Mouse (Mus musculus): ENCODE measurements around the gene Pop7. TPM values are rescaled to one million over a fixed set of nuclear protein-coding genes. Genes with fewer than 3 reads are reported as not detected.

The Pop7 gene
- polyA plus RNA-seq, 1 experiment from 2014 or later: 87.0 TPM

DNA sequence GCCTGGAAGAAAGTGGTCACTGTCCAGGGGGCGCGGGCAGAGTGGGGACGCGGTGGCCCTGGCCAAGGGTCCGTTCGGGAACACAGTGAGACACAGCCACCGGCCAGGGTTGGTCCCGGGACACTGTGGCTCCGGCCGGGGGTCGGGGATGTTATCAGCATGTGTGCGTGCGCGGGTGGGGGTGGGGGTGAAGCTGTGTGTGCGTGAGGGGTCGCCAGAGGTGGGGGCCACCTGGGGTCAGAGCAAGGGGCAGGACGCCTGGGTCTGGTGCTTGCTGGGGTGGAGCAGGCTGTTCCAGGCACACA is 16.5 kb downstream of the Pop7 start:
- Histone ChIP-seq H3K36me3 (ENCODE audit: control insufficient read depth, insufficient read depth, low read length) (no peaks in the 10 kb centered on the region), H3K4me2 (ENCODE audit: low read length) (peak overlapping the region; percentile 35), H3K27me3 (replicated peaks; ENCODE audit: control insufficient read depth, insufficient read depth, low read length) (peaks cover 15% of the 10 kb centered on the region), H3K9ac (ENCODE audit: low read depth, low read length) (peak overlapping the region; percentile 5; the same call in 1 of the 2 replicates), H3K9me3 (ENCODE audit: control insufficient read depth, low read length) (no peaks in the 10 kb centered on the region), H3K4me3 (ENCODE audit: low read length) (peak overlapping the region; percentile 8), H3K27ac (ENCODE audit: low read depth, low read length) (no peak overlapping the region), H3K4me1 (ENCODE audit: control insufficient read depth, insufficient read depth, low read depth, low read length) (peaks cover 9% of the 10 kb centered on the region)
- WGBS: under 1% methylated on average over 17 of the region's 17 CpGs
- no peak for ATAC-seq

DNA sequence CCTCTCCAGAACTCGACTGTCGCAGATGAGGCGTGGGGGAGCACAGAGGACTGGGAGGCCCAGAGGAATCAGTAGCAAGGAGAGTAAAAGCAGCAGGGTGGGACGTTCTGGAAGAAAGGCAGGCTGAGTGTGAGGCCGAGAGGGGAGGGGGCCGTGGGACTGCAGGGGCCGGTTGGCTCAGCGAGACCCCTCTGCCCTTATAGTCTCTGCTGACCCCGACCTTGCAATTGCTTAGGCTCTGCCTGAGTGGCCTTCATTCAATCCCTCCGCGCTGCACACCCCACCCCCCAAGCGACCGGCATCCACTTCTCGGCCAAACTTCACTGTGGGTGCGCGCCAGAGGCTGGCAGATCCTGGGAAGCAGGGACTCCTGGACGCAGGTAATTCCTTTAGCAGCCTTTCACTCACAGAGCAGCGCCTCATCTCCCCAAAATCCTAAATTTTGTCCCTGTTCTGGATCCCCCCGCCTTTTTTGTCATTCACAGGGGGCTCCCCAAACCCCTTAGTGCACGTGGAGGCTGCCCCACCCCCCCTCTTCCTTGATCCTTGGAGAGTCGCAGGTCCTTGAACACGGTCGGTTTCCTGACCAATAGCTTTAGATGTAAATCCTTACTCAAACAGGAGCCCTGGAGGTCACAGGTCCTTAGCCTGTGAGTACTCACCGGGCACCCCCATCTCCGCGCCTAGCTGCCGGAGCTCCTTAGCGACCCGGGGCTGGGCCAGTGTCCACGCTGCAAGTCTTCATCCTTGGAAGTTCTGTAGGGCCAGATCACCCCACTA is 17.1 kb downstream of the Pop7 start:
- WGBS: 4% methylated on average over 30 of the region's 30 CpGs
- peaks cover 9% of the 10 kb centered on the region for H3K4me1 ChIP-seq (ENCODE audit: control insufficient read depth, insufficient read depth, low read depth, low read length)
- H3K36me3 ChIP-seq (ENCODE audit: control insufficient read depth, insufficient read depth, low read length): no peaks in the 10 kb centered on the region
- peak overlapping the region; percentile 8; the same call in 1 of the 2 replicates for H3K4me3 ChIP-seq (ENCODE audit: low read length)
- peaks cover 15% of the 10 kb centered on the region for H3K27me3 ChIP-seq (replicated peaks; ENCODE audit: control insufficient read depth, insufficient read depth, low read length)
- no peaks in the 10 kb centered on the region for H3K9me3 ChIP-seq (ENCODE audit: control insufficient read depth, low read length)
- H3K9ac ChIP-seq (ENCODE audit: low read depth, low read length): peak overlapping the region; percentile 5
- peak overlapping the region; percentile 35 for H3K4me2 ChIP-seq (ENCODE audit: low read length)
- no peak overlapping the region for H3K27ac ChIP-seq (ENCODE audit: low read depth, low read length)
- ATAC-seq: no peak

DNA sequence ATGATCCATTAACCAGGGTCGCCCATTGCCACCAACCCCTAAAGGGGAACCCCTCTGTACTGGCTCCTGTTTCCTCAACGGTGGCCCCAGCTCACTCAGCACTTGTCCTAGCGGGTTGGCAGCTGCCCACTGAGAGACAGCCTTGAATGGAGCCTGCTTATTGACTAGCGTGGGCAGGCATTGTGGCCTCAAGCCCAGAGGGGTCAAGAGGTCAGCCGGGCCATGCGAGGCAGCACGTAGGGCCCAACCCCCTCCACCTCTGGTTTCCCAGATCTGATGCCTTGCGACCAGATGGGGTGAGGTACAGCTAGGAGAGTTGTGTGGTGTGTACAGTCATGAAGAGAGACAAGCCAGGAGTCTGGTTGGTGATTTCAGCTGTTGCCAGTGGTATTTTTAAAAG is 20.4 kb downstream of the Pop7 start:
- 14% methylated on average over 8 of the region's 8 CpGs for WGBS
- H3K9me3 ChIP-seq (ENCODE audit: control insufficient read depth, low read length): no peaks in the 10 kb centered on the region
- no peak overlapping the region for H3K4me2 ChIP-seq (ENCODE audit: low read length)
- H3K36me3 ChIP-seq (ENCODE audit: control insufficient read depth, insufficient read depth, low read length): no peaks in the 10 kb centered on the region
- H3K4me3 ChIP-seq (ENCODE audit: low read length): no peak overlapping the region
- peaks cover 9% of the 10 kb centered on the region for H3K4me1 ChIP-seq (ENCODE audit: control insufficient read depth, insufficient read depth, low read depth, low read length)
- no peak overlapping the region for H3K27ac ChIP-seq (ENCODE audit: low read depth, low read length)
- peaks cover 15% of the 10 kb centered on the region for H3K27me3 ChIP-seq (replicated peaks; ENCODE audit: control insufficient read depth, insufficient read depth, low read length)
- no peak overlapping the region; the same call in 1 of the 2 replicates for H3K9ac ChIP-seq (ENCODE audit: low read depth, low read length)
- no peak for ATAC-seq

DNA sequence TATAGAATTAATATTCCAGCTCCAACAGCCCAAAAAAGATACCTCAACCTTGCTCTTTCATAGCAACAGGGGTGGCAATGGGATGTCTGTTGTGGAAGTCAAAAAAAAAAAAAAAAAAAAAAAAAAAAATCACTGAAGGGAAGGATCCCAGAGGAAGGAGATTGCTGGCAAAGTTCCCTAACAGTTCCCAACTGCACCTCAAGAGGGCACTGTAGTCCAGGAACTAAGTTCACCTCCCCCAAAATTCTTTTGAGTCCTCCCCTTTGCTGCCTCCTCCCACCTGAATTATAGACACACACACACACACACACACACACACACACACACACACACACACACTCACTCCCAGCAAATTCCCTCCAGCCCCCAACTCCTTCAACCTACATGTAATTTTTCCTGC is 21.2 kb downstream of the Pop7 start:
- H3K36me3 ChIP-seq (ENCODE audit: control insufficient read depth, insufficient read depth, low read length): no peaks in the 10 kb centered on the region
- ATAC-seq: no peak
- no peak overlapping the region for H3K9ac ChIP-seq (ENCODE audit: low read depth, low read length)
- H3K9me3 ChIP-seq (ENCODE audit: control insufficient read depth, low read length): no peaks in the 10 kb centered on the region
- H3K4me2 ChIP-seq (ENCODE audit: low read length): no peak overlapping the region
- no peak overlapping the region for H3K27ac ChIP-seq (ENCODE audit: low read depth, low read length)
- no peak overlapping the region for H3K4me3 ChIP-seq (ENCODE audit: low read length)
- H3K4me1 ChIP-seq (ENCODE audit: control insufficient read depth, insufficient read depth, low read depth, low read length): peaks cover 9% of the 10 kb centered on the region
- peaks cover 13% of the 10 kb centered on the region for H3K27me3 ChIP-seq (replicated peaks; ENCODE audit: control insufficient read depth, insufficient read depth, low read length)

DNA sequence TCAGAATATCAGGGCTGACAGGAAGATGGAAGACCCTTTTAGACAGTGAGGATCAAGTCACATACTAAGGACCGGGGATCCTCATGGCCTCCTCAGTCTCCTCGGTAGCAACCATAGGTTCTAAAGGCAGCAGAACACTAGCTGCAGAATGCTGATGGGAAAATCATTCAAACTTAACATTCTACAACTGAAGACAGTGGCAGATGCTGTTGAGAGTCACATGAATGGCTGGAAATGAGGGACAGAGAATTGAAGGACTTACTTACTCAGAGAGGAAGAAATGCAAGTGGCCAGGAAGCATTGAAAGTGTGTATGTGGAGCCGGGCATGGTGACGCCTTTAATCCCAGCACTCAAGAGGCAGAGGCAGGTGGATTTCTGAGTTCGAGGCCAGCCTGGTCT is 25.4 kb downstream of the Pop7 start, which contains the start of gene Zan:
Gene Zan (minus strand): TSS at position 101 of the 400 bp plus-strand sequence.
- no peaks in the 10 kb centered on the region for H3K36me3 ChIP-seq (ENCODE audit: control insufficient read depth, insufficient read depth, low read length)
- no peaks in the 10 kb centered on the region for H3K27me3 ChIP-seq (replicated peaks; ENCODE audit: control insufficient read depth, insufficient read depth, low read length)
- no peak within 1 kb of the TSS for H3K27ac ChIP-seq (ENCODE audit: low read depth, low read length)
- no peak within 1 kb of the TSS for H3K4me2 ChIP-seq (ENCODE audit: low read length)
- WGBS: 83% methylated on average over 5 of the region's 5 CpGs
- no peak within 1 kb of the TSS for H3K9ac ChIP-seq (ENCODE audit: low read depth, low read length)
- H3K4me3 ChIP-seq (ENCODE audit: low read length): no peak within 1 kb of the TSS
- no peaks in the 10 kb centered on the region for H3K9me3 ChIP-seq (ENCODE audit: control insufficient read depth, low read length)
- no peaks in the 10 kb centered on the region; the same call in 1 of the 2 replicates for H3K4me1 ChIP-seq (ENCODE audit: control insufficient read depth, insufficient read depth, low read depth, low read length)
- ATAC-seq: no peak

DNA sequence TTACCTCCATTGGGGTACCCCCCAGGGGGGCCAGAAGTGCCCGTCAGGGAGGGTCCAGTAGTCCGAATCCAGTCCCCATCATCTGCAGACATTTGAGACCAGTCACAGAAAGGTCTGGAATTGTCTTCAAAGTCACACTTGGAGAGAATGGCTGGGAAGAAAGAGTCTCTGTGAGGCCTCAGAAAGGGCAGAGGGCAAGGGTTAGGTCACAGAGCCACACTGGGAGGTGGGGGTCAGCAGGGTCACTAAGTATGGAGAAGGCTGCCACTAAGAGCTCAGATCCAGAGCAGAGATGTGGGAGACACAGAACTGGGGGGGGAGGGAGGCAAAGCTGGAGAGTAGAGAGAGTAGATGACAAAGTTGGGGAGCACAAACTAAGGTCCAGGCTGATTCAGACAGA is 28.0 kb downstream of the Pop7 start:
- H3K36me3 ChIP-seq (ENCODE audit: control insufficient read depth, insufficient read depth, low read length): no peaks in the 10 kb centered on the region
- H3K27ac ChIP-seq (ENCODE audit: low read depth, low read length): no peak overlapping the region
- H3K9ac ChIP-seq (ENCODE audit: low read depth, low read length): no peak overlapping the region
- H3K4me2 ChIP-seq (ENCODE audit: low read length): no peak overlapping the region
- H3K4me1 ChIP-seq (ENCODE audit: control insufficient read depth, insufficient read depth, low read depth, low read length): no peaks in the 10 kb centered on the region
- no peaks in the 10 kb centered on the region for H3K9me3 ChIP-seq (ENCODE audit: control insufficient read depth, low read length)
- no peak overlapping the region for H3K4me3 ChIP-seq (ENCODE audit: low read length)
- WGBS: 17% methylated on average over 2 of the region's 2 CpGs
- no peak for ATAC-seq
- no peaks in the 10 kb centered on the region for H3K27me3 ChIP-seq (replicated peaks; ENCODE audit: control insufficient read depth, insufficient read depth, low read length)

DNA sequence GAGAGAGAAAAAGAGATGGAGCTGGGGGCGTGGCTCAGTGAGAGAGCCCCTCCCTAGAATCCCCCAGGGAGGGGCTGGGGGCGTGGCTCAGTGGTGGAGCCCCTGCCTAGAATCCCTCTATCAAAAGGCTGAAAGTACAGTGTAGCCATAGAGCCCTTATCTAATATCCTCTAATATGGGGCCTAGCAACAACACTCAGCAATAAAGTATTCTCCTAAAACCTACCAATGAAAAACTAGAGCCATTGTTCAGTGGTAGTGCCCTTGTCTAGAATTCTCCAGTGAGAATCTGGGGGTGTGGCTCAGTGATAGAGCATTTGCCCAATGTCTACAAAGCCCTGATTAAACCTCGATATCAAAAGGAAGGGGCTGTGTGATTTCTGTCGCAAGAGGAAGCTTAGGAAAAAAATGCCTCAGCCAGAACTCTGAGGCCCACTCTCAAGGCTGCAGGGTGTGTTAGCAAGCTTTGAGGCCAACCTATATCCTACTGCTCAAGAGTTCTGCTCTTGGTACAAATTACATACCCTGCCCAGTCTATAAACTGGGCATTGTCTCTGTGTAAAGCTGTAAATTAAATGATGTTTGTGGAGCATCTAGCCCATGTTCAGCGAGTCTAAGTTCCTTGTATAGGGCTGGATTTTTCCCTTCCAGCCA is 29.9 kb downstream of the Pop7 start:
- H3K9ac ChIP-seq (ENCODE audit: low read depth, low read length): no peak overlapping the region
- H3K36me3 ChIP-seq (ENCODE audit: control insufficient read depth, insufficient read depth, low read length): no peaks in the 10 kb centered on the region
- 65% methylated on average over 5 of the region's 5 CpGs for WGBS
- no peaks in the 10 kb centered on the region for H3K4me1 ChIP-seq (ENCODE audit: control insufficient read depth, insufficient read depth, low read depth, low read length)
- H3K9me3 ChIP-seq (ENCODE audit: control insufficient read depth, low read length): no peaks in the 10 kb centered on the region
- H3K4me2 ChIP-seq (ENCODE audit: low read length): no peak overlapping the region
- H3K27ac ChIP-seq (ENCODE audit: low read depth, low read length): no peak overlapping the region
- H3K27me3 ChIP-seq (replicated peaks; ENCODE audit: control insufficient read depth, insufficient read depth, low read length): no peaks in the 10 kb centered on the region
- no peak for ATAC-seq
- H3K4me3 ChIP-seq (ENCODE audit: low read length): no peak overlapping the region

DNA sequence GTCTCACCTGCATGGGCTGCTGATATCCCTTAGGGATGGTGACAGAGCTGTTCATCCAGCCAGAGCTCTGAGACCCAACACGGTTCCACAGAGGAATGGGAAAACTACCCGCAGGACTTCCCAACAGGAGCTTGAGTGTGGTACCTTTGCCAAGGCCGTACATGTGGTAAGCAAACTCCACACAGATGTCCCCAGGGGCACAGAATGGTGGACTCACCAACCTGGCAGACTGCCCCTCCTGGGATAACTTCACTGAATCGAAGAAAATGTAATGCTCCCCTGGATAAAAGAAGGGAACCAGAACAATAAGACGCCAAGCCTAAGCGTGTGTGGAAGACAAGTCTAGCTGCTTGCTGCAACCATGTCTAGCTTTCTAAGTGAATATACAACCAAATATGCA is 35.4 kb downstream of the Pop7 start:
- Histone ChIP-seq H3K27me3 (replicated peaks; ENCODE audit: control insufficient read depth, insufficient read depth, low read length) (no peaks in the 10 kb centered on the region; the same call in 1 of the 2 replicates), H3K27ac (ENCODE audit: low read depth, low read length) (no peak overlapping the region), H3K9ac (ENCODE audit: low read depth, low read length) (no peak overlapping the region), H3K36me3 (ENCODE audit: control insufficient read depth, insufficient read depth, low read length) (no peaks in the 10 kb centered on the region), H3K4me3 (ENCODE audit: low read length) (no peak overlapping the region), H3K9me3 (ENCODE audit: control insufficient read depth, low read length) (no peaks in the 10 kb centered on the region), H3K4me1 (ENCODE audit: control insufficient read depth, insufficient read depth, low read depth, low read length) (no peaks in the 10 kb centered on the region), H3K4me2 (ENCODE audit: low read length) (no peak overlapping the region)
- 90% methylated on average over 6 of the region's 6 CpGs for WGBS
- no peak for ATAC-seq

DNA sequence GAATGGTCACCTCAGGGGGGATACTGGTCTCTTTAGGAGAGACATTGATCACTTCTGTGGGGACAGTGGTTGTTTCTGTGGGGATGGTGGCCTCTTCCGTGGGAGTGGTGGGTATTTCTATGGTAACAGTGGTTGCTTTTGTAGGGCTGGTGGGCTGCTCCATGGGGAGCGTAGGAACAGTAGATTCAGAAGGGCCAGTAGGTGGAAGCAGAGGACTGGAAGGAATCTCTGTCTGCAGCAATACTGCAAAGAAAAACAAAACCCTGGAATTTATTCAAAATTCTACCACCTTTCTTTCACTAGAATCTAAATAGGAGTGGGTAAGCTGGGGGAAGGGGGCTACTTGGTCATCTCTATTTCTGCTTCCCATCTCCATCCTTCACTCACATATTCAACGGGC is 37.3 kb downstream of the Pop7 start:
- no peaks in the 10 kb centered on the region for H3K4me1 ChIP-seq (ENCODE audit: control insufficient read depth, insufficient read depth, low read depth, low read length)
- no peak overlapping the region for H3K4me3 ChIP-seq (ENCODE audit: low read length)
- no peak overlapping the region for H3K9ac ChIP-seq (ENCODE audit: low read depth, low read length)
- no peak overlapping the region for H3K4me2 ChIP-seq (ENCODE audit: low read length)
- no peaks in the 10 kb centered on the region for H3K9me3 ChIP-seq (ENCODE audit: control insufficient read depth, low read length)
- H3K36me3 ChIP-seq (ENCODE audit: control insufficient read depth, insufficient read depth, low read length): no peaks in the 10 kb centered on the region
- WGBS: 42% methylated on average over 3 of the region's 3 CpGs
- no peaks in the 10 kb centered on the region; the same call in 1 of the 2 replicates for H3K27me3 ChIP-seq (replicated peaks; ENCODE audit: control insufficient read depth, insufficient read depth, low read length)
- ATAC-seq: no peak
- no peak overlapping the region for H3K27ac ChIP-seq (ENCODE audit: low read depth, low read length)
